Mouse (Mus musculus): ENCODE results near the gene Rmnd5b.
A peak's percentile ranks its signal among the peaks of the same experiment; 100 is the strongest.
"Not testable (repeated sequence)": the region's sequence is repeated elsewhere in the genome, so short reads cannot be mapped to it uniquely, and the experiment has no call there.

The Rmnd5b gene

DNA sequence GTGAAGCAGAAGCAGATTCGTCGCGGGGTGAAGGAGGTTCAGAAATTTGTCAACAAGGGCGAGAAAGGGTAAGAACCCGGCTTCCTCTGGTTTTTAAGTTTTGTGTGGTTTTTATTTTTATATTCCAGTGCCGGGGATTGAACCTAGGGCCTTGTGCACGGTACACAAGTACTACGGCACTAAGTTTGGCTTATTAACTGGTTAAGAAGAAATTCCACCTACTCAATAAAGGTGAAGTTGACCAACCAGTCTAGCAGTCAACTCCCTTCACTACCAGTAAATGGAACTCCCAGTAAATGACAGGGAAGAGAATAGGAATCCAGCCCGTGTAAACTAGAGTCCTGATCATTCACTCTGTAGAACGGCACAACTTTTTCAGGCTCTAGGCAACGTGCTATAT is 15.6 kb downstream of the Rmnd5b start:
- DNase-seq = no peak

- DNase-seq = peak; percentile 74 to 86
These were observed 16.2 kb downstream of the Rmnd5b start, which contains the start of gene Nhp2 for GRCm38 (mm10) chr11:51619409-51620060. Gene Nhp2, plus strand, starts transcription at chr11:51619735.

DNA sequence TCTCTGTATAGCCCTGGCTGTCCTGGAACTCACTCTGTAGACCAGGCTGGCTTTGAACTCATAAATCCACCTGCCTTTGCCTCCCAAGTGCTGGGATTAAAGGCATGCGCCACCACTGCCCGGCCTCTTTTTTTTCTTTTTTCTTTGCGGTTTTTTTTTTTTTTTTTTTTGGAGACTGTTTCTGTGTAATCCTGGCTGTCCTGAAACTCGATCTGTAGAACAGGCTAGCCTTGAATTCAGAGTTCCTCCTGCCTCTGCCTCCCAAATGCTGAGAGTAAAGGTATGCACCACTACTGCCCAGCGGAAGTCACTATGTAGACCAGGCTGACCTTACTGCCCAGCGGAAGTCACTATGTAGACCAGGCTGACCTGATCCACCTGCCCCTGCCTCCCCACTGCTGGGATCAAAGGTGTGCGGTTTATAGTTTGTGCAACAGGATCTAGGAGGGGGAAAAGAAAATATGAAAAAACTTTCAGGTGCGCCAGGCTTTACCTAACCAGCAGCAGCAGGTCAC is 16.7 kb downstream of the Rmnd5b start:
- DNase-seq = no peak

GRCm38 (mm10) chr11:51617693-51618092 is 18.0 kb downstream of the Rmnd5b start:
- DNase-seq = peak in 1 of 2 experiments; percentile 67

DNA sequence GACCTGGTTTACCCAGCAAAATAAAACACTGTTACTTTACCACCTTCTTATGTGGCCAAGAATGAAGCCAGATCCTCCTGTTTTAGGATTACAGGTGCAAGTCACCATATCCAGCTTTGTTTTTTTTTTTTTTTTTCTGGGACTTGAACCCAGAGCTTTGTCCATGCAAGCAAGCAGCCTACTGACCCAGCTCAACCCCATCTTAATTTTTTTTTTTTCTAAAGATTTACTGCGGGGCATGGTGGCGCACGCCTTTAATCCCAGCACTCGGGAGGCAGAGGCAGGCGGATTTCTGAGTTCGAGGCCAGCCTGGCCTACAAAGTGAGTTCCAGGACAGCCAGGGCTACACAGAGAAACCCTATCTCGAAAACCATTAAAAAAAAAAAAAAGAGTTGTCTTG is 19.6 kb downstream of the Rmnd5b start:
- not testable (repeated sequence) for DNase-seq

DNA sequence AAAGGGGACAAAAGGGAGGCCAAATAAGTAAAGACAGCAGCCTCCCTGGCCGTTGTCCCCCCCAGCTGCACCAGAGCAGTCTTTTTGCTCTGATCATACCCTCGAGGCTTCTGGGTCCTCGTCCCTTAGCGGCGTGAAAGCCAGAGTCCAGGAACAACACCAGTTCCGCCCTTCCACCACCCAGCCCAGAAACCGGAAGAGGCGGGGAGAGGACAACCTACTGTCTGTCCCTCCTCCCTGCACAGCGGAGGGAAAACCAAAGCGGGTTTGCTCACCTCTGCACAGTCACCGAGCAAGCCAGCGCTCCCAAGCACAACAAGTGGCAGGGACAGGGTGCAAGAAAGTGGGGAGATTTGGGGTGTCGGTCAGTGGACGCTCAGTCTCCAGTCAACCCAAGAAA is 20.1 kb downstream of the Rmnd5b start:
- DNase-seq = peak; percentile 56 to 63

DNA sequence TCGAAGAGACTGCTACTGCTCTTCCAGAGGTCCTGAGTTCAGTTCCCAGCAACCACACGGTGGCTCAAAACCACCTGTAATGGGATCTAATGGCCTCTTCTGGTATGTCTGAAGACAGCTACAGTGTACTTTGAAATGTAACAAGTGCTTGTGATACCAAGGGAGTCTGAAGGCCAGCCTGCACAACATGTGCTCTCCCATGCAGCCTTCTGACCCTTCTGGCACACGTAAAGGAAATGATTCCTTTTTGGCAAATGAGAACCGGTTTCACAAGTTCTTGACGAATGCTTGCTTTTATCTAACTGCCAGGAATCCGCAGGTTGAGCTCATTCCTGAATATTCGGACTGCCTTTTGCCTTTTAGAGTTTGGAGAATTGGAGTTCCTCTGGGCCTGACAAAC is 20.6 kb downstream of the Rmnd5b start:
- no peak for DNase-seq

DNA sequence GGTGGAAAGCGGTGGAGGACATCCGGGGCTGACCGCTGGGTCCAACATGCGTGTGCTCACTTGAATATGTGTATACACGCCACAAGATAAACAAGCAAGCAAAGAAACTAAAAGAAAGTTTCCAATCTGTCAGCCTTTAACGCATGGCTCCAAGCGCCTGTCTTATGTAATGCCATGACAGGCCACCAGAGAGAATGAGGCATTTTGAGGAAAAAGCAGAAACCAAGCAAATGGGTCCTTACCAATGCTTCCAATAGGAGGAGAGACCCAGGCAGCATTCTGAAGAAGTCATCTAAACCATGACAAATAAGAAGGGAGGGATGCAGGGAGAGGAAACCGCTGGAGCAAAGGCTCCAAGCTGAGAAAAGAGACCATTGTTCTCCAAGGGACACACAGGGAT is 21.4 kb downstream of the Rmnd5b start:
- DNase-seq = no peak

- not testable (repeated sequence) for DNase-seq
These were observed 25.8 kb downstream of the Rmnd5b start for GRCm38 (mm10) chr11:51609940-51610339.

DNA sequence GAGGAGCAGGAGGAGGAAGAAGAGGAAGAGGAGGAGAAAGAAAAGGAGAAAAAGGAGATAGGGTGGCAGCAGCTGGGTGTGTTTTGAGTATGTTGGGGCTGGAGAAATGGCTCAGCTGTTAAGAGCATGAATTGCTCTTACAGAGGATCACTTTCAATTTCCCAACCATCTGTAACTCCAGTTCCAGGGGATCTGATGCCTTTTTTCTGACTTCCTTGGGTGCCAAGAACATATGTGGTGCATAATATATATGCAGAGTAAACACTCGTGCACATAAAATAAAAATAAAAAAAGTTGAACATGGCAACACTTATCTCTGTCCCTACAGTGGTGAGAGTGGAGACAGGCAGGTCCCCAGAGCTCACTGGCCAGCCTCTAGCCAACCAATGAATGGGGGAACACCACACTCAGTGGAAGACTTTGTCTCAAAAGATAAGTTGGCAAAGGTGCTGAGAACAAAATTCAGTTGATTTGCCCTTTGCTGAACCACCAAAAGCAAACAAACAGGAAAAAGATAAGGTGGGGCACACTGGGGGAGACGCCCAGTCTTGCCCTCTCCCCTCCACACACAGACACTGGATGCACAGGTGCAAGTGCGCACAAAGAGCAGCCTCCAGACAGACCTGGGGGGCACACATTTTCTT is 26.3 kb downstream of the Rmnd5b start:
- DNase-seq = no peak

DNA sequence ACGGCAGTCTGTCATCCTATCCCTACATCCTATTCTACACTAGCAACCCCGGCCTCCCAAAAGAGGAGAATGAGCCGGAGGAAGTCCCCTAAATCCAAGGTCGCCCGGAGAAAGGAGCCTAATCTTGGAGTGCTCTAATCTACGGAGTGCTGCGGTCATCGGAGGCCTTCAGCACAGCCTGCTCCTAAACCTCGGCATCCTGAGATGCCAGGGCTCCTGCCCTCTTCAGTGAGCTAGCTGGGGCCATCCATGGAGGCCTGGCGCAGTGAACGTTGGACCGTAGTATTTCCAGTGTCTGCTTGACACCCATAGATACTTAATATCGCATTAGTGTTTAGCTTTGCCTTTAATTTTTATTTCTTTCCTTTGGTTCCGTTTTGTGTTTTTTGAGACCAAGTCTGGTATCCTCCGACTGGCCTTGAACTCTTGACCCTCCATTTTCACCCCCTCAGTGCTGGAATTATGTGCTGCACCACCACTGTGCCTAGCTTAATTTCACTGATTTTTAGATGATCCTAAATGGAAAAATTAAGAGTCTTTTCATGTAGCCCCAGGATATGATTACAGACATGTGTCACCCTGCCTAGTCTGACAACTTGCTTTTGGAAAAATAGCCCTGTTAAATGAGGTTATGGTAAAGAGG is 28.5 kb downstream of the Rmnd5b start:
- no peak for DNase-seq

DNA sequence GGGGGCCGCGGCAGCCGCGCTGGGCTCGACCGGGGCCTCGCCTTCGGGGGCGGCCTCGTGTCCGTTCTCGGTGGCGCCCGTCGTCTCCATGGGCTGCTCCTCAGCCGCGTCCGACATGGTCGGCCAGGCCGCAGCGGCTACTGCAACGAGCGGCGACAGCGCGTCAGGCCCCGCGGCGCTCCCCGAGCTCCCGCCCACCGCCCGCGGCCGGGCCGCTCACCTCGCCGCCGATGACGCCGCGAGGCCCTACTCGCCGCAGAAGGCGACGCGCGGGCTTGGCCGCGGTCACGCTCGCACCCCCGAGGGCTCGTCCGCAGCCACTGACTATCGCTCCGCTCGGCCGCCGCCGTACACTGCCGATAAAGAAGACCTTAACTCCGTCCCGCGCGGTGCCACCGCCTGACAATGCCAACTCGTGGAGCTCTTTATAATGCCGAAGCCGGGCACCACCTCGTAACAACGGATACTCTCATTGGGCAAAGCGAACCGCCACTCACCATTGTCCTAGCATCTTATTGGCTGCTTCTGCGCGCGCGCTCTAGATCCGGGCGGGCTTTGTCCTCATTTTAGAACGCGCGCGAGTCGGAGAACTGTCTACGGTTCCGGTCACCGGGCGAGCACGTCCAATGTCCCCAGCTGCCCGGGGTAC is 29.1 kb downstream of the Rmnd5b start, which contains the start of gene Hnrnpab:
TSS of gene Hnrnpab (minus strand) at position 401 of the 649 bp plus-strand sequence.
- DNase-seq = peak; percentile 92 to 93

DNA sequence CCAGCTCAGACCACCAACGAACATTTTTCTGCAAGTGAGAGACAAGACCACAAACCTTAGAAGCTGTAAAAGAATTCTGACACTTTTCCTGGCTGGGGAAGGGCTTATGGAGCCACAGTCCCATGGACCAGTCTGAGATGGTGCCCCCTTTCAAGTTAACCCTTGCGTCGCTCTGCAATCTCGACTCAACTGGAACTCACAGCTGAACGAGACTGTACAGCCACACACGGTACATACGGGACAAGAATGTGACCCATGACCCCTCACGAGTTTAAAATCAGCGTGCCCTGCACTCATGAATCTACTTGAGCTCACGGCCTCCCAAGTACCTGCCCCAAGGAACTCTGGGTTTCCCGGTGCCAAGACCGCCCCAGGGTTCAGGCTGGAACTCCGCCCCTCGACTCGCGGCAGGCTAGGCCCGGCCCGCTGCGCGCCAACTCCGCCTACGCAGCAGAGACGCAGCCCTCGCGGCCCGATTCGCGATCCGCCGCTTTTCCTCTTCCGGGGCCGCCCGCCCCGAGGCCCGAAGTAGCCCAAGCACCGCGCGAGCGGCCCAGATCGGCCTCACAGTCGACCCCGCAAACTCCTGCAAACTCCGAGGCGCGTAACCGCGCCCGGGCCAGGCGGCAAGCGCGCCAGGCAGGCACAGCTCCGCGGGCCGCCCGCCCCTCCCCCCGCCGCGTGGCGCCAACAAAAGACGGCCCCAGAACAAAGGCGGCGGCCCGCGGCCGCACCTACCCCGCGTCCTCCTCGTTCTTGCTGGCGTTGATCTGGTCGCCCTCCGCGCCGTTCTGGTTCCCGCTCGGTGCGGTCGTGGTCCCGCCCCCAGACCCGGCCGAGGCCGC is 29.9 kb downstream of the Rmnd5b start:
- DNase-seq = peak; percentile 80 to 81

DNA sequence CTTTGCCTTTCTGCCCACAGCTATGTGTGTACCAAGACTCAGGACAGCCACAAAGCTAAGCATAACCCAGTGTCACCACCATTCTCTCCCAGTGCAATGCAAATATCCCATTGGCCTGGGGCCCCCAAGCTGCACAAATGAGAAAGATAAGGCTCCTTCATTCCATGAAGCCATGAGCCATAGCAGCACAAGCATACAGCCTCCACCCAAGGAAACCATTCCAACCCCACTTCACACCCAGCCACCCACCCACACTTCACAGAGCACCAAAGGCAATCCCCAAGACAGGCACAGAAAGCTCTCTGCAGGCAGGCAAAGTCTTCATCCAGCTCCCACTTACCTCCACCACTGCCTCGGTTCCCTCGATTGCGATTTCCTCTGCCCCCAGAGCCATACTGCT is 33.4 kb downstream of the Rmnd5b start:
- no peak for DNase-seq

- DNase-seq = no peak
These were observed 38.1 kb downstream of the Rmnd5b start for GRCm38 (mm10) chr11:51597553-51597952.

DNA sequence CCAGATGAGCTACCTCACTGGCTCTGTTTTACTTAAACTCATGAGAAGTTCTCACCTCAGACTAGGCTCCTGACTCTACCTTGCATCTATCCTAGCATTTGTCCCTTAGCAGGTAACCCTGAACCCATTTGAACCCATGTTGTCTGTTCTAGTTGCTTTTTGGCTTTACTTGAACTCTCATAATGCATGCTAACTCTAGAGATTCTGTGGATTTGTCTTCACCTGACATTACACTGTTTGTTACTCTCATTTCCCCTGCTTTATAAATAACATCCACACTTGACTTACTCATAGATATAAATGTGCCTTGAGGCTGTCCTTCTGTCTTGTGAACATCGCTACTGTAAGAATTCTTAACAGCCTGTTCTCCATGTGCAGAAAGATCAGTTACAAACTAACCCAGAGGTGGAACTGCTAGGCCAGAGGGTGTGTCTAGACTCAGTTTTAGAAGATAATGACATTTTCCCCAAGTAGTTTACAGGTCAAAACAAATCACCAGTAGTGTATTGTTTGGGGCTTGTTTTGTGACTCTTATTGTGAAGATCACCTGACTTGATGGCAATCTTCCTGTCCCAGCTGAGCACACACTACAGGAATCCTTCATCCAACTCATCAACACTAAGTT is 40.1 kb downstream of the Rmnd5b start:
- DNase-seq = no peak

DNA sequence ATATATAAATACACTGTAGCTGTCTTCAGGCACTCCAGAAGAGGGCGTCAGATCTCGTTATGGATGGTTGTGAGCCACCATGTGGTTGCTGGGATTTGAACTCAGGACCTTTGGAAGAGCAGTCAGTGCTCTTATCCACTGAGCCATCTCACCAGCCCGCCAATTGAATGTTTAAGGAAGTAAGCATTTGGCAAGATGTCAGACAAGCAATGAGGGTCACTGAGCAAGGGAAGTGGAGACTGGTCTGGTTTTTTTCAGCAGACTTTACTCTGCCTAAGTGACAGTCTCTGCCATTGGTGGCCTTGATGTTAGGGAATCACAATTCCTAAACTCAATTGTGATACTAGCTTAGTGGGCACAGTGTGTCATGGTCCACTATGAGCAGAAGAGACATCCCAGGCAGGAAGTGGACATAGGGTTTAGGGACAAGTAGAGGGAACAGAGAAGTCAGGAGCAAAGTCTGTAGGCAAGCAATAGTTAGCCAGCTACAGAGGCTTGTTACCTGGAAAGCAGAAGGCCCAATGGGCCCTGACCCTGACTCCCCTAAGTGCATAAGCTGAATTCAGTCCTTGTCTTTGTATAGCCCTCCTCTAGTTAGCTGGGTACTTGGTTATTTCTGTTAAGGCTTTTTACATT is 40.9 kb downstream of the Rmnd5b start:
- DNase-seq = no peak

GRCm38 (mm10) chr11:51593849-51594248 is 41.8 kb downstream of the Rmnd5b start:
- DNase-seq = no peak

DNA sequence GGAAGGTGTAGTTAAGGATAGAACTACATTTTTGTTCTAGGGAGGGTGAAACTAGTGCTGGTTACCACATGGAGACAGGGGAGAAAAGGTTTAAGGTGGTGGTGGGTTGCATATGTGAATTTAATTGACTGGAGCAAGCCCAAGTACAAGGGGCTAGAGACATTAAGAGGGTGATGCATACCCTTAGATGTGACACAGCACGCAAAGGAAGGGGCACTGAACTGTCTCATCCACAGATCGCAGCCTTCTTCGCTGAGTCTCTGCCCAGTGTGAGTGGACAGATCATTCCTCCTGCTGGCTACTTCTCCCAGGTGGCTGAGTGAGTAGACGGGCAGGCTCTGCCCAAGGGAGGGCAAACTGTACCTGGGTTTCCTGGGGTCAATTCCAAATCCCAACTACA is 42.3 kb downstream of the Rmnd5b start:
- no peak for DNase-seq

GRCm38 (mm10) chr11:51591915-51592314 is 43.8 kb downstream of the Rmnd5b start:
- no peak for DNase-seq

GRCm38 (mm10) chr11:51591168-51591567 is 44.5 kb downstream of the Rmnd5b start:
- no peak for DNase-seq
